Comparison of ENCODE assay signal across 7 mouse cellular contexts in the genomic region with DNA sequence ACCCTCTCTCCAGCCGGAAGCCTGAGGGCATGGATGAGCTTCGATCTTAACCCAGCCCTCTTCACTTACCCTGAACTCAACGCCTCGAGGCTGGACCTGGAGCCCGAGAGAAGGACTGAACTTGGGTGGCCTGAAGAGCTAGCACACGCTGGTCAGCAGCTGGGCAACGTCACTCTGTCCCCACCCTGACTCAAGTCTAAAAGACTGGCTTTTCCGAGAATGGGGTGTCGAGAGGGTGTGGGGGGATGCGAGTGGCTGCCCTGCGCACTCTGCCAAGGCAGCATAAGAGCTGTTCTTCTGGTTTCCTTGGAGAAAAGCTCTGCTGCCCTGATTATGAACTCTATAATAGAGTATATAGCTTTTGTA. TPM values are rescaled to one million over a fixed set of nuclear protein-coding genes. Genes with fewer than 3 reads are reported as not detected.
DNase-seq lines count a peak whose midpoint lies in the region; ATAC-seq and TF ChIP-seq lines count a peak whose summit lies in the region.

No protein-coding gene starts in this region.

- no peak for TF ChIP-seq POLR2A in small intestine, adult 2 months (IDR thresholded peaks at IDR 0.05; ENCODE audit: low read depth, low read length)

- H3K9ac ChIP-seq in lung, postnatal 0 days (replicated peaks; ENCODE audit: low read depth), result peak overlapping the region; percentile 99
- H3K9ac ChIP-seq in limb, embryonic 12.5 days (replicated peaks), result peak overlapping the region; percentile 97

- peak overlapping the region; percentile 97 for H3K27ac ChIP-seq in lung, postnatal 0 days (ENCODE audit: low read length)
- H3K27ac ChIP-seq in forebrain, embryonic 10.5 days, result peak overlapping the region; percentile 97
- peak overlapping the region; percentile 99 for H3K27ac ChIP-seq in limb, embryonic 12.5 days
- peak overlapping the region; percentile 98 for H3K27ac ChIP-seq in small intestine, adult 2 months (ENCODE audit: insufficient read depth, low read depth, low read length)

- peak; percentile 8 for ATAC-seq in lung, postnatal 0 days
- ATAC-seq in limb, embryonic 12.5 days (ENCODE audit: insufficient number of reproducible peaks, insufficient read depth, low FRiP score, low TSS enrichment, low read depth), result no peak

- H3K27me3 ChIP-seq in lung, postnatal 0 days (replicated peaks; ENCODE audit: insufficient read depth, low read length), result no peaks in the 10 kb centered on the region
- H3K27me3 ChIP-seq in forebrain, embryonic 10.5 days (ENCODE audit: poor library complexity, severe bottlenecking), result peaks cover 27% of the 10 kb centered on the region
- no peaks in the 10 kb centered on the region for H3K27me3 ChIP-seq in limb, embryonic 12.5 days
- no peaks in the 10 kb centered on the region for H3K27me3 ChIP-seq in small intestine, adult 2 months (ENCODE audit: control insufficient read depth, insufficient read depth, low read length)

- DNase-seq in lung, postnatal 0 days (ENCODE audit: low spot score), result peak; percentile 85
- no peak for DNase-seq in lung, postnatal 4 days
- DNase-seq in forebrain, embryonic 10.5 days (ENCODE audit: extremely low spot score, low spot score), result no peak
- no peak for DNase-seq in natural killer cell, adult 2 months (ENCODE audit: low spot score in 2 of 2)
- DNase-seq in urinary bladder, postnatal 10 days (ENCODE audit: low spot score), result no peak

- no peak; the same call in 1 of the 2 replicates for TF ChIP-seq EP300 in lung, postnatal 0 days (IDR thresholded peaks at IDR 0.05)

- peaks cover 44% of the 10 kb centered on the region for H3K4me1 ChIP-seq in lung, postnatal 0 days (ENCODE audit: insufficient read depth, low read depth, low read length)
- H3K4me1 ChIP-seq in forebrain, embryonic 10.5 days, result peaks cover 93% of the 10 kb centered on the region
- H3K4me1 ChIP-seq in limb, embryonic 12.5 days (replicated peaks), result peaks cover 66% of the 10 kb centered on the region
- H3K4me1 ChIP-seq in small intestine, adult 2 months (ENCODE audit: control insufficient read depth, insufficient read depth, insufficient read length, low read length), result peaks cover 31% of the 10 kb centered on the region

- peak overlapping the region; percentile 68 for H3K4me2 ChIP-seq in lung, postnatal 0 days (replicated peaks; ENCODE audit: low read depth, low read length)
- H3K4me2 ChIP-seq in limb, embryonic 12.5 days, result peak overlapping the region; percentile 68

- no peaks in the 10 kb centered on the region for H3K9me3 ChIP-seq in lung, postnatal 0 days (ENCODE audit: low read length)
- H3K9me3 ChIP-seq in forebrain, embryonic 10.5 days, result no peaks in the 10 kb centered on the region
- no peaks in the 10 kb centered on the region for H3K9me3 ChIP-seq in limb, embryonic 12.5 days

- WGBS in lung, postnatal 0 days, result 0% methylated on average over 11 of the region's 11 CpGs
- under 1% methylated on average over 11 of the region's 11 CpGs for WGBS in forebrain, embryonic 10.5 days
- WGBS in limb, embryonic 12.5 days, result 2% methylated on average over 11 of the region's 11 CpGs
- 3% methylated on average over 11 of the region's 11 CpGs for WGBS in small intestine, adult 2 months

- peak overlapping the region; percentile 92 for H3K4me3 ChIP-seq in lung, postnatal 0 days (ENCODE audit: low read depth, low read length)
- peak overlapping the region; percentile 81 for H3K4me3 ChIP-seq in forebrain, embryonic 10.5 days
- peak overlapping the region; percentile 95 for H3K4me3 ChIP-seq in limb, embryonic 12.5 days (replicated peaks)
- H3K4me3 ChIP-seq in small intestine, adult 2 months (ENCODE audit: low read depth, low read length), result peak overlapping the region; percentile 77

- TF ChIP-seq CTCF in lung, postnatal 0 days (IDR thresholded peaks at IDR 0.05), result no peak
- no peak for TF ChIP-seq CTCF in small intestine, adult 2 months (IDR thresholded peaks at IDR 0.05; ENCODE audit: extremely low read depth, insufficient read length, insufficient replicate concordance, low read depth, low read length)

- H3K36me3 ChIP-seq in lung, postnatal 0 days (ENCODE audit: insufficient read depth, low read length), result no peaks in the 10 kb centered on the region
- H3K36me3 ChIP-seq in forebrain, embryonic 10.5 days (replicated peaks), result peaks cover 13% of the 10 kb centered on the region
- H3K36me3 ChIP-seq in limb, embryonic 12.5 days, result peaks cover 10% of the 10 kb centered on the region; the same call in 1 of the 2 replicates
- peaks cover 10% of the 10 kb centered on the region for H3K36me3 ChIP-seq in small intestine, adult 2 months (ENCODE audit: control insufficient read depth, insufficient read depth, low read length)

RNA-seq across cellular contexts. Expression of gene Id3, which starts 1.6 kb away (rescaled TPM):
- 430 and 477 TPM in 2 replicates for polyA plus RNA-seq in lung, postnatal 0 days (2015; fragmentation: Nextera tagmentation; extraction: Ambion mirVana)
- 488 and 529 TPM in 2 replicates for polyA plus RNA-seq in forebrain, embryonic 10.5 days (2016; fragmentation: Nextera tagmentation; extraction: Ambion mirVana)
- 652 and 658 TPM in 2 replicates for polyA plus RNA-seq in limb, embryonic 12.5 days (2016; fragmentation: Nextera tagmentation; extraction: Ambion mirVana)
- 262 and 519 TPM in 2 replicates for polyA plus RNA-seq in small intestine, adult 2 months (2012; rRNA removed)

RNA-seq across cellular contexts. Expression of gene E2f2, which starts 27.3 kb away (rescaled TPM):
- polyA plus RNA-seq in lung, postnatal 0 days (2015; fragmentation: Nextera tagmentation; extraction: Ambion mirVana), result 17.8 and 19.1 TPM in 2 replicates
- polyA plus RNA-seq in forebrain, embryonic 10.5 days (2016; fragmentation: Nextera tagmentation; extraction: Ambion mirVana), result 10.3 and 11.4 TPM in 2 replicates
- polyA plus RNA-seq in limb, embryonic 12.5 days (2016; fragmentation: Nextera tagmentation; extraction: Ambion mirVana), result 10.6 and 10.8 TPM in 2 replicates
- 7.5 and 11.5 TPM in 2 replicates for polyA plus RNA-seq in small intestine, adult 2 months (2012; rRNA removed)
